Mouse (Mus musculus) midbrain, embryonic 10.5 days (tissue): ENCODE measurements around the gene Dync2li1. TPM values are rescaled to one million over a fixed set of nuclear protein-coding genes. Genes with fewer than 3 reads are reported as not detected.

ENCODE experiments used
- DNase-seq: peaks from one replicate; pipeline ENCODE4 v3.0.0-alpha.2; 2017; ENCODE audit warnings: low spot score
- H3K27ac ChIP-seq: fragments of 300-500 bp; sonication (generic); replicated peaks from 2 replicates; pipeline ENCODE4 v1.5.1; 2016; ENCODE audit warnings: mild to moderate bottlenecking
- H3K27me3 ChIP-seq: fragments of 300-500 bp; sonication (generic); 2 replicates; pipeline ENCODE4 v1.6.1; 2016; ENCODE audit warnings: low read depth, mild to moderate bottlenecking; ENCODE audit not compliant: poor library complexity, severe bottlenecking
- H3K36me3 ChIP-seq: fragments of 300-500 bp; sonication (generic); 2 replicates; pipeline ENCODE4 v1.6.1; 2016; ENCODE audit warnings: mild to moderate bottlenecking, moderate library complexity
- H3K4me1 ChIP-seq: fragments of 300-500 bp; sonication (generic); 2 replicates; pipeline ENCODE4 v1.6.1; 2016
- H3K4me3 ChIP-seq: fragments of 300-500 bp; sonication (generic); 2 replicates; pipeline ENCODE4 v1.5.1; 2016; ENCODE audit warnings: mild to moderate bottlenecking, moderate library complexity
- H3K9me3 ChIP-seq: fragments of 300-500 bp; sonication (generic); replicated peaks from 2 replicates; pipeline ENCODE4 v1.6.1; 2016; ENCODE audit warnings: mild to moderate bottlenecking
- WGBS: fragments of 180-500 bp; shearing (Covaris S2); methylation state at CpG from one replicate; pipeline ENCODE4 v1.1.7; 2016; 5-methylcytosine and 5-hydroxymethylcytosine counted together
- polyA plus RNA-seq: library from polyadenylated mRNA; unstranded; fragments of >200 nt; fragmentation: Nextera tagmentation; extraction: Ambion mirVana; gene quantifications from 2 replicates; pipeline ENCODE4 v1.2.1, GENCODE M21; 2016

Gene Dync2li1
- polyA plus RNA-seq, 1 experiment from 2014 or later, result 30.9 TPM

- peaks cover 12% of the 10 kb centered on the region for H3K4me1 ChIP-seq
- DNase-seq, result no peak
- H3K27me3 ChIP-seq, result no peaks in the 10 kb centered on the region
- peaks cover 4% of the 10 kb centered on the region for H3K36me3 ChIP-seq
- H3K9me3 ChIP-seq, result no peaks in the 10 kb centered on the region
- no peak overlapping the region for H3K27ac ChIP-seq
- 94% methylated on average over 6 of the region's 6 CpGs for WGBS
- no peak overlapping the region for H3K4me3 ChIP-seq
Measured at GRCm38 (mm10) chr17:84637971-84638370, 11.7 kb downstream of the Dync2li1 start.

GRCm38 (mm10) chr17:84639796-84640378 lies 13.6 kb downstream of the Dync2li1 start:
- Histone ChIP-seq H3K27ac (no peak overlapping the region), H3K4me3 (no peak overlapping the region), H3K36me3 (peaks cover 4% of the 10 kb centered on the region), H3K27me3 (no peaks in the 10 kb centered on the region), H3K9me3 (no peaks in the 10 kb centered on the region), H3K4me1 (peaks cover 22% of the 10 kb centered on the region)
- 64% methylated on average over 10 of the region's 10 CpGs for WGBS
- no peak for DNase-seq

- no peaks in the 10 kb centered on the region for H3K27me3 ChIP-seq
- peak; percentile 50 for DNase-seq
- H3K9me3 ChIP-seq, result no peaks in the 10 kb centered on the region
- no peak overlapping the region for H3K27ac ChIP-seq
- peaks cover 4% of the 10 kb centered on the region for H3K36me3 ChIP-seq
- peaks cover 39% of the 10 kb centered on the region for H3K4me1 ChIP-seq
- WGBS, result 30% methylated on average over 3 of the region's 3 CpGs
- H3K4me3 ChIP-seq, result no peak overlapping the region
Measured at GRCm38 (mm10) chr17:84641893-84642292, 15.6 kb downstream of the Dync2li1 start.

- Histone ChIP-seq H3K27ac (no peak overlapping the region), H3K9me3 (no peaks in the 10 kb centered on the region), H3K36me3 (no peaks in the 10 kb centered on the region), H3K27me3 (no peaks in the 10 kb centered on the region), H3K4me1 (peaks cover 39% of the 10 kb centered on the region), H3K4me3 (no peak overlapping the region)
- 92% methylated on average over 9 of the region's 9 CpGs for WGBS
- no peak for DNase-seq
Measured at GRCm38 (mm10) chr17:84642324-84642723, 16.0 kb downstream of the Dync2li1 start.

- DNase-seq, result peak; percentile 26
- Histone ChIP-seq H3K4me3 (no peak overlapping the region), H3K4me1 (peaks cover 34% of the 10 kb centered on the region), H3K36me3 (no peaks in the 10 kb centered on the region), H3K27ac (peak overlapping the region; percentile 50), H3K27me3 (no peaks in the 10 kb centered on the region), H3K9me3 (no peaks in the 10 kb centered on the region)
- 57% methylated on average over 16 of the region's 16 CpGs for WGBS
Measured at GRCm38 (mm10) chr17:84644292-84645050, 18.2 kb downstream of the Dync2li1 start.

- Histone ChIP-seq H3K9me3 (no peaks in the 10 kb centered on the region), H3K27ac (peak overlapping the region; percentile 50; the same call in 1 of the 2 replicates), H3K4me1 (peaks cover 29% of the 10 kb centered on the region), H3K36me3 (0 out of 2 replicates have a peak, but pooled peaks cover under 1% of the 10 kb centered on the region), H3K27me3 (no peaks in the 10 kb centered on the region), H3K4me3 (no peak overlapping the region)
- no peak for DNase-seq
- WGBS, result 26% methylated on average over 9 of the region's 9 CpGs
Measured at GRCm38 (mm10) chr17:84645119-84645518, 18.8 kb downstream of the Dync2li1 start.

GRCm38 (mm10) chr17:84645894-84646293 lies 19.6 kb downstream of the Dync2li1 start:
- peak; percentile 29 for DNase-seq
- Histone ChIP-seq H3K4me3 (no peak overlapping the region), H3K4me1 (peaks cover 28% of the 10 kb centered on the region), H3K9me3 (no peaks in the 10 kb centered on the region), H3K36me3 (0 out of 2 replicates have a peak, but pooled peaks cover 2% of the 10 kb centered on the region), H3K27ac (no peak overlapping the region; the same call in 1 of the 2 replicates), H3K27me3 (no peaks in the 10 kb centered on the region)
- 33% methylated on average over 5 of the region's 7 CpGs for WGBS

GRCm38 (mm10) chr17:84646477-84646876 lies 20.2 kb downstream of the Dync2li1 start:
- 0 out of 2 replicates have a peak overlapping the region, but pooled peaks have one; percentile 46 for H3K27ac ChIP-seq
- 0 out of 2 replicates have a peak, but pooled peaks cover 2% of the 10 kb centered on the region for H3K36me3 ChIP-seq
- no peaks in the 10 kb centered on the region for H3K9me3 ChIP-seq
- WGBS, result 76% methylated on average over 2 of the region's 2 CpGs
- H3K4me1 ChIP-seq, result peaks cover 28% of the 10 kb centered on the region
- DNase-seq, result no peak
- H3K27me3 ChIP-seq, result no peaks in the 10 kb centered on the region
- H3K4me3 ChIP-seq, result no peak overlapping the region

- H3K27ac ChIP-seq, result no peak overlapping the region
- peaks cover 2% of the 10 kb centered on the region; the same call in 1 of the 2 replicates for H3K36me3 ChIP-seq
- no peak for DNase-seq
- no peak overlapping the region for H3K4me3 ChIP-seq
- H3K9me3 ChIP-seq, result no peaks in the 10 kb centered on the region
- WGBS, result 91% methylated on average over 4 of the region's 4 CpGs
- peaks cover 28% of the 10 kb centered on the region for H3K4me1 ChIP-seq
- H3K27me3 ChIP-seq, result no peaks in the 10 kb centered on the region
Measured at GRCm38 (mm10) chr17:84647630-84648029, 21.3 kb downstream of the Dync2li1 start.

GRCm38 (mm10) chr17:84650302-84651017 lies 24.2 kb downstream of the Dync2li1 start:
- no peaks in the 10 kb centered on the region for H3K9me3 ChIP-seq
- WGBS, result 96% methylated on average over 9 of the region's 9 CpGs
- no peak for DNase-seq
- H3K27me3 ChIP-seq, result no peaks in the 10 kb centered on the region
- H3K4me1 ChIP-seq, result peaks cover 11% of the 10 kb centered on the region
- no peak overlapping the region for H3K4me3 ChIP-seq
- peaks cover 2% of the 10 kb centered on the region; the same call in 1 of the 2 replicates for H3K36me3 ChIP-seq
- no peak overlapping the region for H3K27ac ChIP-seq

GRCm38 (mm10) chr17:84653544-84653943 lies 27.2 kb downstream of the Dync2li1 start:
- no peak overlapping the region for H3K4me3 ChIP-seq
- no peak overlapping the region for H3K27ac ChIP-seq
- no peaks in the 10 kb centered on the region for H3K27me3 ChIP-seq
- peaks cover 11% of the 10 kb centered on the region for H3K4me1 ChIP-seq
- no peaks in the 10 kb centered on the region for H3K9me3 ChIP-seq
- no peak for DNase-seq
- WGBS, result 90% methylated on average over 9 of the region's 9 CpGs
- H3K36me3 ChIP-seq, result peaks cover 2% of the 10 kb centered on the region; the same call in 1 of the 2 replicates

- no peaks in the 10 kb centered on the region; the same call in 1 of the 2 replicates for H3K36me3 ChIP-seq
- DNase-seq, result no peak
- no peaks in the 10 kb centered on the region for H3K9me3 ChIP-seq
- no peak overlapping the region for H3K27ac ChIP-seq
- peaks cover 11% of the 10 kb centered on the region for H3K4me1 ChIP-seq
- no peak overlapping the region for H3K4me3 ChIP-seq
- H3K27me3 ChIP-seq, result no peaks in the 10 kb centered on the region
- 79% methylated on average over 5 of the region's 5 CpGs for WGBS
Measured at GRCm38 (mm10) chr17:84656205-84656604, 29.9 kb downstream of the Dync2li1 start.
